Comparison of ENCODE assay signal across 8 mouse cellular contexts in genomic region chr16:3846711-3847518, GRCm38 (mm10). TPM values are rescaled to one million over a fixed set of nuclear protein-coding genes. Genes with fewer than 3 reads are reported as not detected.
A peak's percentile ranks its signal among the peaks of the same experiment; 100 is the strongest.
DNase-seq lines count a peak whose midpoint lies in the region; ATAC-seq lines count a peak whose summit lies in the region.

Zfp174 (plus strand) TSS chr16:3847268.

- no peak within 1 kb of the TSS for H3K27ac ChIP-seq in forebrain, embryonic 14.5 days (ENCODE audit: low read depth, low read length)
- peak within 1 kb of the TSS; percentile 73 for H3K27ac ChIP-seq in neural tube, embryonic 15.5 days (replicated peaks)

- H3K4me2 ChIP-seq in forebrain, embryonic 14.5 days (ENCODE audit: low read length) = peak within 1 kb of the TSS; percentile 62
- H3K4me2 ChIP-seq in neural tube, embryonic 15.5 days = peak within 1 kb of the TSS; percentile 79

- DNase-seq in ES-CJ7 (ENCODE audit: low read depth, low spot score) = peak; percentile 95
- DNase-seq in cerebellum, adult 11 months = peak; percentile 94
- peak; percentile 99 for DNase-seq in forebrain, embryonic 14.5 days (ENCODE audit: low spot score)
- peak; percentile 91 to 94 for DNase-seq in heart, postnatal 14 days
- peak; percentile 96 for DNase-seq in layer of hippocampus, adult 11-12 months (ENCODE audit: low spot score)
- DNase-seq in lung, adult 18-20 months = peak; percentile 97 to 98
- peak; percentile 96 for DNase-seq in testis, postnatal 14 days (ENCODE audit: low spot score)

- no peaks in the 10 kb centered on the region for H3K27me3 ChIP-seq in forebrain, embryonic 14.5 days (replicated peaks; ENCODE audit: control insufficient read depth, insufficient read depth, low read length)
- no peaks in the 10 kb centered on the region for H3K27me3 ChIP-seq in neural tube, embryonic 15.5 days (replicated peaks)

- ATAC-seq in forebrain, embryonic 14.5 days = peak; percentile 99
- peak; percentile 99 for ATAC-seq in neural tube, embryonic 15.5 days (ENCODE audit: low FRiP score)

- intact Hi-C loops in heart, postnatal 14 days (cut with DNase I) = loop anchor here (2.0 to 10.0 kb wide), 5 partner anchors 38 to 438 kb away; partner anchors contain the start of genes 1700037C18Rik, Cluap1, Gm20695 and Zfp597

- H3K4me1 ChIP-seq in forebrain, embryonic 14.5 days (ENCODE audit: control insufficient read depth, insufficient read depth, low read length) = peaks cover 5% of the 10 kb centered on the region
- peaks cover 25% of the 10 kb centered on the region for H3K4me1 ChIP-seq in neural tube, embryonic 15.5 days

- peak within 1 kb of the TSS; percentile 74 for H3K9ac ChIP-seq in forebrain, embryonic 14.5 days (ENCODE audit: low read length)
- peak within 1 kb of the TSS; percentile 79 for H3K9ac ChIP-seq in neural tube, embryonic 15.5 days (replicated peaks)

- no peaks in the 10 kb centered on the region for H3K36me3 ChIP-seq in forebrain, embryonic 14.5 days (ENCODE audit: control insufficient read depth, insufficient read depth, low read length)
- no peaks in the 10 kb centered on the region for H3K36me3 ChIP-seq in neural tube, embryonic 15.5 days

- peak within 1 kb of the TSS; percentile 61 for H3K4me3 ChIP-seq in forebrain, embryonic 14.5 days (ENCODE audit: low read depth, low read length)
- H3K4me3 ChIP-seq in neural tube, embryonic 15.5 days (replicated peaks) = peak within 1 kb of the TSS; percentile 79

- WGBS in forebrain, embryonic 14.5 days = 4% methylated on average over 38 of the region's 38 CpGs
- WGBS in neural tube, embryonic 15.5 days = 3% methylated on average over 38 of the region's 38 CpGs

- no peaks in the 10 kb centered on the region for H3K9me3 ChIP-seq in forebrain, embryonic 14.5 days (replicated peaks; ENCODE audit: control insufficient read depth, low read length)
- no peaks in the 10 kb centered on the region for H3K9me3 ChIP-seq in neural tube, embryonic 15.5 days (replicated peaks)

RNA-seq across cellular contexts. Expression of gene Zfp174, which starts in this region (rescaled TPM):
- polyA plus RNA-seq in forebrain, embryonic 14.5 days (2014; fragmentation: Nextera tagmentation; extraction: Ambion mirVana) = 1.7 TPM in 2 replicates
- total RNA-seq in heart, postnatal 14 days (2021) = 1 to 10 TPM; 1.3 to 1.4 TPM
- polyA plus RNA-seq in neural tube, embryonic 15.5 days (2015; fragmentation: Nextera tagmentation; extraction: Ambion mirVana) = 2.1 and 2.2 TPM in 2 replicates
